Mouse (Mus musculus): ENCODE data around the gene Dag1. TPM values are rescaled to one million over a fixed set of nuclear protein-coding genes. Genes with fewer than 3 reads are reported as not detected.

Dag1 gene
- polyA plus RNA-seq, 1 experiment from 2014 or later, result 136 TPM

DNA sequence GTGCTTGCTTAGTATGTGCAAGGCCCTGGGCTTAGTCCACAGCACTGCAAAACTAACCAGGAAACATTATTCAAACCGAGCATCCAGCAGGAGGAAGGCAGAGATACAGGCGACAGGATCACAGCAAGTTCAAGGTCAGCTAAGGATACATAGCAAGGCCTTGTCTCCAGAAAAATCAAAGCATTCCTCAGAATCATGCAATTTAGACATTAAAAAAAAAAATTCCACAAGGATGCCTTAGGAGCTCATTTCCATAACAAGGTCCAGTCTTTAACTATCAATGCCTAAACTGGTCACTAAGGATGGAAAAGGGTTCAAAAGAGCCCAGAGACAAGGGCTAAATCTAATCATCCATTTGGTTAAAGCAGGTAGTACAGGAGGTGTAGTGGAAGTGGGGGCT lies 38.6 kb downstream of the Dag1 start:
- no peaks in the 10 kb centered on the region for H3K27me3 ChIP-seq (ENCODE audit: control insufficient read depth, insufficient read depth, low read length)
- no peak overlapping the region for H3K4me2 ChIP-seq (ENCODE audit: low read depth, low read length)
- peaks cover 29% of the 10 kb centered on the region for H3K4me1 ChIP-seq (ENCODE audit: control insufficient read depth, insufficient read depth, low read length)
- H3K4me3 ChIP-seq (ENCODE audit: low read length), result no peak overlapping the region
- H3K9ac ChIP-seq (ENCODE audit: low read length), result no peak overlapping the region
- H3K27ac ChIP-seq (ENCODE audit: low read length), result no peak overlapping the region
- WGBS, result 79% methylated on average over 2 of the region's 2 CpGs
- H3K9me3 ChIP-seq (replicated peaks; ENCODE audit: control insufficient read depth, low read length), result no peaks in the 10 kb centered on the region
- H3K36me3 ChIP-seq (ENCODE audit: control insufficient read depth, insufficient read depth), result no peaks in the 10 kb centered on the region
- ATAC-seq (replicated peaks; ENCODE audit: extremely low read depth, insufficient read depth, low FRiP score), result no peak

GRCm38 (mm10) chr9:108223633-108224032 lies 40.1 kb downstream of the Dag1 start:
- Histone ChIP-seq H3K36me3 (ENCODE audit: control insufficient read depth, insufficient read depth) (no peaks in the 10 kb centered on the region), H3K4me1 (ENCODE audit: control insufficient read depth, insufficient read depth, low read length) (peaks cover 28% of the 10 kb centered on the region), H3K4me2 (ENCODE audit: low read depth, low read length) (no peak overlapping the region), H3K4me3 (ENCODE audit: low read length) (no peak overlapping the region), H3K9me3 (replicated peaks; ENCODE audit: control insufficient read depth, low read length) (no peaks in the 10 kb centered on the region), H3K27ac (ENCODE audit: low read length) (no peak overlapping the region), H3K27me3 (ENCODE audit: control insufficient read depth, insufficient read depth, low read length) (no peaks in the 10 kb centered on the region), H3K9ac (ENCODE audit: low read length) (no peak overlapping the region)
- ATAC-seq (replicated peaks; ENCODE audit: extremely low read depth, insufficient read depth, low FRiP score), result no peak
- WGBS, result 100% methylated on average over 1 of the region's 1 CpGs

- Histone ChIP-seq H3K27ac (ENCODE audit: low read length) (0 out of 2 replicates have a peak overlapping the region, but pooled peaks have one; percentile 80), H3K4me3 (ENCODE audit: low read length) (no peak overlapping the region), H3K36me3 (ENCODE audit: control insufficient read depth, insufficient read depth) (peaks cover 13% of the 10 kb centered on the region), H3K4me1 (ENCODE audit: control insufficient read depth, insufficient read depth, low read length) (peaks cover 24% of the 10 kb centered on the region), H3K9ac (ENCODE audit: low read length) (0 out of 2 replicates have a peak overlapping the region, but pooled peaks have one; percentile 27), H3K27me3 (ENCODE audit: control insufficient read depth, insufficient read depth, low read length) (no peaks in the 10 kb centered on the region), H3K9me3 (replicated peaks; ENCODE audit: control insufficient read depth, low read length) (no peaks in the 10 kb centered on the region), H3K4me2 (ENCODE audit: low read depth, low read length) (no peak overlapping the region)
- 76% methylated on average over 3 of the region's 3 CpGs for WGBS
- ATAC-seq (replicated peaks; ENCODE audit: extremely low read depth, insufficient read depth, low FRiP score), result no peak
These were observed 42.2 kb downstream of the Dag1 start for GRCm38 (mm10) chr9:108221566-108221965.

DNA sequence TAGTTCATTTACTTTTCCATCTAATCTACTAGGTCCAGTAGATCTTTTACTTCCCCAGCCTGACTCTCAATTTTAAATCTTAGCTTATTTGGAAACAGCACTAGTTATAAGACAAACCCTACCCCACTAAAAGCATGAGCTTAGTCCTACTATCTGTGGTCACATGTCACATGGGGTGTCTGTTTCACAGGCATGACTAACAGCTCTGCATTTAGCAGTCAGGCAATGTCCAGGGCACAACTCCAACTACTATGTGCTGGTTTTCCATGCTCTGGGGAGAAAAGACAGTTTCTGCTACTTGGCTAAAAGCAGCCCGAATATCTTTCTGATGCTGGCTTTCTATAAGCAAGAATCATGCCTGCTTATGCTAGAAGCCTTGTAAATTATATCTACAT lies 43.4 kb downstream of the Dag1 start:
- no peaks in the 10 kb centered on the region for H3K27me3 ChIP-seq (ENCODE audit: control insufficient read depth, insufficient read depth, low read length)
- ATAC-seq (replicated peaks; ENCODE audit: extremely low read depth, insufficient read depth, low FRiP score), result peak; percentile 80
- H3K4me1 ChIP-seq (ENCODE audit: control insufficient read depth, insufficient read depth, low read length), result peaks cover 24% of the 10 kb centered on the region
- peak overlapping the region; percentile 27 for H3K9ac ChIP-seq (ENCODE audit: low read length)
- peaks cover 19% of the 10 kb centered on the region for H3K36me3 ChIP-seq (ENCODE audit: control insufficient read depth, insufficient read depth)
- WGBS, result 57% methylated on average over 1 of the region's 1 CpGs
- H3K4me3 ChIP-seq (ENCODE audit: low read length), result no peak overlapping the region
- H3K9me3 ChIP-seq (replicated peaks; ENCODE audit: control insufficient read depth, low read length), result no peaks in the 10 kb centered on the region
- H3K4me2 ChIP-seq (ENCODE audit: low read depth, low read length), result peak overlapping the region; percentile 15; the same call in 1 of the 2 replicates
- H3K27ac ChIP-seq (ENCODE audit: low read length), result peak overlapping the region; percentile 80

DNA sequence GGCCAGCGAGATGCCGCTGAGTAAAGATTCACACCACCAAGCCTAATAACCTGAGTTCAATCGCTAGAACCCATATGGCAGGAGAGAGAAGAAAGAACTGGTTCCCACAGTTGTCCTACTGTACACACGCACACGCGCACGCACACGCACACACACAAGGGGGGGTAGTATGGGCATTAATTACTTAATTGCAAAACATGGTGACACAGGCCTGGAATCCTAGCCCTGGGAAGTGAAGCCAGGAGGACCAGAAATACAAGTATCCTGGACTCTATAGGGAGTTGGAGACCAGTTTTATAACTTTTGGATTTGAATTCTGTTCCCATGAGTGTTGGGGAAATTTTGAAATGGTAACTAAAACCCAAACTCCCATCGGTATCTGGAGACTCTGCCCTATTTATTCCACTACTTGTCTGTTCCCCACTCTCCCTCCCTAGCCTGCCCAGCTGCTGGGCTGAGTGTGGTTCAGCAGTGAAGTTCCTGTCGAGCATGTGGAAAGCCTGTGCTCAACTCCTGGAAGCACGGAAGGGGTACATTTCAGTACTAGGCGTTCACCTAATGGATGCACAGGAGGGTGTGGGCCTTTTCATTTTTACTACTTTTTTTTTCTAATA lies 43.9 kb downstream of the Dag1 start:
- no peak for ATAC-seq (replicated peaks; ENCODE audit: extremely low read depth, insufficient read depth, low FRiP score)
- Histone ChIP-seq H3K27ac (ENCODE audit: low read length) (peak overlapping the region; percentile 80), H3K27me3 (ENCODE audit: control insufficient read depth, insufficient read depth, low read length) (no peaks in the 10 kb centered on the region)

GRCm38 (mm10) chr9:108217936-108218543 lies 45.7 kb downstream of the Dag1 start:
- H3K36me3 ChIP-seq (ENCODE audit: control insufficient read depth, insufficient read depth), result peaks cover 21% of the 10 kb centered on the region
- H3K27ac ChIP-seq (ENCODE audit: low read length), result no peak overlapping the region
- no peak for ATAC-seq (replicated peaks; ENCODE audit: extremely low read depth, insufficient read depth, low FRiP score)
- H3K27me3 ChIP-seq (ENCODE audit: control insufficient read depth, insufficient read depth, low read length), result no peaks in the 10 kb centered on the region
- 85% methylated on average over 11 of the region's 11 CpGs for WGBS
- no peaks in the 10 kb centered on the region for H3K9me3 ChIP-seq (replicated peaks; ENCODE audit: control insufficient read depth, low read length)
- peaks cover 31% of the 10 kb centered on the region for H3K4me1 ChIP-seq (ENCODE audit: control insufficient read depth, insufficient read depth, low read length)
- no peak overlapping the region for H3K9ac ChIP-seq (ENCODE audit: low read length)
- no peak overlapping the region for H3K4me2 ChIP-seq (ENCODE audit: low read depth, low read length)
- H3K4me3 ChIP-seq (ENCODE audit: low read length), result no peak overlapping the region

More for the DNA sequence above, 43.9 kb downstream of the Dag1 start:
- WGBS, result 85% methylated on average over 12 of the region's 12 CpGs
- no peak overlapping the region for H3K9ac ChIP-seq (ENCODE audit: low read length)
- no peaks in the 10 kb centered on the region for H3K9me3 ChIP-seq (replicated peaks; ENCODE audit: control insufficient read depth, low read length)
- peaks cover 24% of the 10 kb centered on the region for H3K4me1 ChIP-seq (ENCODE audit: control insufficient read depth, insufficient read depth, low read length)
- no peak overlapping the region for H3K4me2 ChIP-seq (ENCODE audit: low read depth, low read length)
- H3K4me3 ChIP-seq (ENCODE audit: low read length), result no peak overlapping the region
- peaks cover 19% of the 10 kb centered on the region for H3K36me3 ChIP-seq (ENCODE audit: control insufficient read depth, insufficient read depth)

- peaks cover 21% of the 10 kb centered on the region for H3K36me3 ChIP-seq (ENCODE audit: control insufficient read depth, insufficient read depth)
- H3K4me3 ChIP-seq (ENCODE audit: low read length), result no peak overlapping the region
- ATAC-seq (replicated peaks; ENCODE audit: extremely low read depth, insufficient read depth, low FRiP score), result no peak
- peaks cover 37% of the 10 kb centered on the region for H3K4me1 ChIP-seq (ENCODE audit: control insufficient read depth, insufficient read depth, low read length)
- no peaks in the 10 kb centered on the region for H3K9me3 ChIP-seq (replicated peaks; ENCODE audit: control insufficient read depth, low read length)
- WGBS, result 92% methylated on average over 3 of the region's 3 CpGs
- H3K9ac ChIP-seq (ENCODE audit: low read length), result no peak overlapping the region
- H3K27ac ChIP-seq (ENCODE audit: low read length), result no peak overlapping the region
- no peaks in the 10 kb centered on the region for H3K27me3 ChIP-seq (ENCODE audit: control insufficient read depth, insufficient read depth, low read length)
- no peak overlapping the region for H3K4me2 ChIP-seq (ENCODE audit: low read depth, low read length)
These were observed 46.4 kb downstream of the Dag1 start for GRCm38 (mm10) chr9:108217406-108217805.

- Histone ChIP-seq H3K4me1 (ENCODE audit: control insufficient read depth, insufficient read depth, low read length) (peaks cover 21% of the 10 kb centered on the region), H3K4me2 (ENCODE audit: low read depth, low read length) (no peak overlapping the region), H3K4me3 (ENCODE audit: low read length) (no peak overlapping the region), H3K27ac (ENCODE audit: low read length) (peak overlapping the region; percentile 59), H3K27me3 (ENCODE audit: control insufficient read depth, insufficient read depth, low read length) (no peaks in the 10 kb centered on the region), H3K9ac (ENCODE audit: low read length) (no peak overlapping the region), H3K36me3 (ENCODE audit: control insufficient read depth, insufficient read depth) (peaks cover 33% of the 10 kb centered on the region), H3K9me3 (replicated peaks; ENCODE audit: control insufficient read depth, low read length) (no peaks in the 10 kb centered on the region)
- ATAC-seq (replicated peaks; ENCODE audit: extremely low read depth, insufficient read depth, low FRiP score), result peak; percentile 60; the same call in 1 of the 2 replicates
- WGBS, result 45% methylated on average over 7 of the region's 7 CpGs
These were observed 50.7 kb downstream of the Dag1 start for GRCm38 (mm10) chr9:108213105-108213504.

DNA sequence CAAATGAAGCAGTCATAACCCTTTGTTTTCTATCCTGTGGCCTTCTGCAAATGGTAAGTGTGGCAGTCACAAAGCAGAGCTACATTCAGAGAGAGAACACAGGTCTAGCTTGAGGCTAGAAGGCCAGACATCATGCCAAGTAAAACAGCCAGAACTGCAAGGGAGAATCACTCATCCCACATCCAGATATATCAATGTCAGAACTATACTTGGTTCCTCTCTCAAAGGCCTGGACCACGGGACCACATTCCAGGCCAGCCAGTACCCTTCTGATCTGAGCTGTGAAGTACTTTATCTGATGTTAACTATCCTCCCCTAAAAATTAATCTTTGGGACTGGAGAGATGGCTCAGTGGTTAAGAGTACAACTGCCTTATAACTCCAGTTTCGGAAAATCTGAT lies 51.3 kb downstream of the Dag1 start:
- Histone ChIP-seq H3K27ac (ENCODE audit: low read length) (peak overlapping the region; percentile 56), H3K9ac (ENCODE audit: low read length) (0 out of 2 replicates have a peak overlapping the region, but pooled peaks have one; percentile 12), H3K36me3 (ENCODE audit: control insufficient read depth, insufficient read depth) (peaks cover 33% of the 10 kb centered on the region)

More for the DNA sequence above, 51.3 kb downstream of the Dag1 start:
- WGBS, result 69% methylated on average over 2 of the region's 2 CpGs
- Histone ChIP-seq H3K4me2 (ENCODE audit: low read depth, low read length) (no peak overlapping the region), H3K9me3 (replicated peaks; ENCODE audit: control insufficient read depth, low read length) (no peaks in the 10 kb centered on the region), H3K27me3 (ENCODE audit: control insufficient read depth, insufficient read depth, low read length) (no peaks in the 10 kb centered on the region), H3K4me3 (ENCODE audit: low read length) (no peak overlapping the region), H3K4me1 (ENCODE audit: control insufficient read depth, insufficient read depth, low read length) (peaks cover 21% of the 10 kb centered on the region)
- ATAC-seq (replicated peaks; ENCODE audit: extremely low read depth, insufficient read depth, low FRiP score), result no peak
